8 mouse cellular contexts compared by ENCODE assay signal in the genomic region with DNA sequence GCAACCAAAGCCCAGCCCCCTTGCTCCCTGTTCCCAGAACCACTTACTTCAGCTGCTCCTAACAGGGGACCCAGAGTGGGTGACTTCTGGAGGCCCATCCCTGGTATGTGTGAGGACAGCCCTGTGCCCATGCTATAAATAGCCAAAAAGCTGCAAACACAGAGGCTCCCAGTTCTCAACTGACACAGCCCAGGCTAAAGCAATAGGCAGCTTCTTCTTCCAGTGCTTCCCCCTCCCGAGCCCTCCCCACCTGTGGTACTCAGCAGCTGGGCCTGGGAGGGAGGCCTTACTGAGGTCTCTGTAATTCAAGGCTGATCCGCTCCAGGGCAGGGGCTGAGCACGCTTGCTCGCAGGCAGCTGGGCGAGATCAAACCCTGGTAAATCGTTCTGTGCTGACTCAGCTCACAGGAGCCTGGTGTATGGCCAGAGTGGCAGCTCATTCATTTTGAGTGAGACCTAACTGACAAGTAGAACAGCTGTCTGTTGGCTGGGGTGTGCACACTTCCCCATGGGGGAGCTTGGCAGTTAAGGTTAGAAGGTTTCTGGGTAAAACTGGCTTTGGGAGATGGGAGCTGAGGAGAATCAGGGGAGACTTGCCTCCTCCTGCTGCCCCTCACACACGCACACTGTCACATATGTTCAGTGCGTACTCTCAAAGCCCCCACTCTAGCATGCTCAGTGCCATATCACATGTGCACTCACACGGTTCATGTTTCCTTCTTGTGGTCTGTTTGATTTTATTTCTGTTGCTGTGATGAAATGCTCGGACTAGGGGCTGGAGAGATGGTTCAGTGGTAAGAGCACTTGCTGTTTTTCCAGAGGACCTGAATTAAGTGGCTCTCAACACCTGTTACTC. TPM values are rescaled to one million over a fixed set of nuclear protein-coding genes. Genes with fewer than 3 reads are reported as not detected.
A peak's percentile ranks its signal among the peaks of the same experiment; 100 is the strongest.
DNase-seq lines count a peak whose midpoint lies in the region; ATAC-seq lines count a peak whose summit lies in the region.

No protein-coding gene starts in this region.

- no peak overlapping the region for H3K27ac ChIP-seq in forebrain, embryonic 14.5 days (ENCODE audit: low read depth, low read length)
- H3K27ac ChIP-seq in heart, embryonic 16.5 days (ENCODE audit: low read length): peak overlapping the region; percentile 88
- H3K27ac ChIP-seq in limb, embryonic 10.5 days: no peak overlapping the region
- no peak overlapping the region for H3K27ac ChIP-seq in midbrain, embryonic 15.5 days

- peaks cover 21% of the 10 kb centered on the region; the same call in 1 of the 2 replicates for H3K36me3 ChIP-seq in forebrain, embryonic 14.5 days (ENCODE audit: control insufficient read depth, insufficient read depth, low read length)
- no peaks in the 10 kb centered on the region for H3K36me3 ChIP-seq in heart, embryonic 16.5 days (ENCODE audit: control insufficient read depth, insufficient read depth)
- no peaks in the 10 kb centered on the region for H3K36me3 ChIP-seq in limb, embryonic 10.5 days
- H3K36me3 ChIP-seq in midbrain, embryonic 15.5 days (replicated peaks): peaks cover 10% of the 10 kb centered on the region; the same call in 1 of the 2 replicates

- peak; percentile 77 for ATAC-seq in forebrain, embryonic 14.5 days
- ATAC-seq in heart, embryonic 16.5 days (replicated peaks; ENCODE audit: extremely low read depth, insufficient read depth, low FRiP score): peak; percentile 90
- peak; percentile 59 for ATAC-seq in midbrain, embryonic 15.5 days (replicated peaks)

- H3K9me3 ChIP-seq in forebrain, embryonic 14.5 days (replicated peaks; ENCODE audit: control insufficient read depth, low read length): no peaks in the 10 kb centered on the region
- no peaks in the 10 kb centered on the region for H3K9me3 ChIP-seq in heart, embryonic 16.5 days (replicated peaks; ENCODE audit: control insufficient read depth, low read length)
- H3K9me3 ChIP-seq in limb, embryonic 10.5 days (replicated peaks): no peaks in the 10 kb centered on the region
- no peaks in the 10 kb centered on the region for H3K9me3 ChIP-seq in midbrain, embryonic 15.5 days

- no peak overlapping the region for H3K4me3 ChIP-seq in forebrain, embryonic 14.5 days (ENCODE audit: low read depth, low read length)
- no peak overlapping the region for H3K4me3 ChIP-seq in heart, embryonic 16.5 days (ENCODE audit: low read length)
- no peak overlapping the region for H3K4me3 ChIP-seq in limb, embryonic 10.5 days
- no peak overlapping the region for H3K4me3 ChIP-seq in midbrain, embryonic 15.5 days

- WGBS in forebrain, embryonic 14.5 days: 64% methylated on average over 10 of the region's 10 CpGs
- WGBS in heart, embryonic 16.5 days: 30% methylated on average over 10 of the region's 10 CpGs
- 57% methylated on average over 10 of the region's 10 CpGs for WGBS in limb, embryonic 10.5 days
- WGBS in midbrain, embryonic 15.5 days: 55% methylated on average over 10 of the region's 10 CpGs

- no peaks in the 10 kb centered on the region for H3K27me3 ChIP-seq in forebrain, embryonic 14.5 days (replicated peaks; ENCODE audit: control insufficient read depth, insufficient read depth, low read length)
- no peaks in the 10 kb centered on the region for H3K27me3 ChIP-seq in heart, embryonic 16.5 days (ENCODE audit: control insufficient read depth, insufficient read depth, low read length)
- no peaks in the 10 kb centered on the region for H3K27me3 ChIP-seq in limb, embryonic 10.5 days (ENCODE audit: low read depth, poor library complexity, severe bottlenecking)
- H3K27me3 ChIP-seq in midbrain, embryonic 15.5 days (replicated peaks): no peaks in the 10 kb centered on the region

- H3K4me2 ChIP-seq in forebrain, embryonic 14.5 days (ENCODE audit: low read length): no peak overlapping the region
- H3K4me2 ChIP-seq in heart, embryonic 16.5 days (ENCODE audit: low read depth, low read length): peak overlapping the region; percentile 32
- no peak overlapping the region for H3K4me2 ChIP-seq in midbrain, embryonic 15.5 days

- peak; percentile 4 for DNase-seq in B cell, adult 2 months
- DNase-seq in adipocyte (ENCODE audit: low spot score): peak; percentile 8
- DNase-seq in forebrain, embryonic 14.5 days (ENCODE audit: low spot score): peak; percentile 46
- DNase-seq in limb, embryonic 10.5 days (ENCODE audit: low spot score): peak; percentile 46
- peak; percentile 97 for DNase-seq in thymus, postnatal 0 days (ENCODE audit: low spot score)
- DNase-seq in ovary, postnatal 14 days (ENCODE audit: low spot score): no peak

- no peak overlapping the region for H3K9ac ChIP-seq in forebrain, embryonic 14.5 days (ENCODE audit: low read length)
- peak overlapping the region; percentile 56 for H3K9ac ChIP-seq in heart, embryonic 16.5 days (ENCODE audit: low read length)
- no peak overlapping the region for H3K9ac ChIP-seq in midbrain, embryonic 15.5 days

- H3K4me1 ChIP-seq in forebrain, embryonic 14.5 days (ENCODE audit: control insufficient read depth, insufficient read depth, low read length): peaks cover 9% of the 10 kb centered on the region
- peaks cover 38% of the 10 kb centered on the region for H3K4me1 ChIP-seq in heart, embryonic 16.5 days (ENCODE audit: control insufficient read depth, insufficient read depth, low read length)
- H3K4me1 ChIP-seq in limb, embryonic 10.5 days: peaks cover 8% of the 10 kb centered on the region; the same call in 1 of the 2 replicates
- peaks cover 8% of the 10 kb centered on the region for H3K4me1 ChIP-seq in midbrain, embryonic 15.5 days

RNA-seq across cellular contexts. Expression of gene Reep1, which starts 49.9 kb away (rescaled TPM):
- 167 and 200 TPM in 2 replicates for polyA plus RNA-seq in forebrain, embryonic 14.5 days (2014; fragmentation: Nextera tagmentation; extraction: Ambion mirVana)
- 20.3 and 20.9 TPM in 2 replicates for polyA plus RNA-seq in heart, embryonic 16.5 days (2015; fragmentation: Nextera tagmentation; extraction: Ambion mirVana)
- 7.3 and 7.8 TPM in 2 replicates for polyA plus RNA-seq in limb, embryonic 10.5 days (2016; fragmentation: Nextera tagmentation; extraction: Ambion mirVana)
- polyA plus RNA-seq in midbrain, embryonic 15.5 days (2015; fragmentation: Nextera tagmentation; extraction: Ambion mirVana): 303 and 331 TPM in 2 replicates
- 2.2 and 2.4 TPM in 2 replicates for polyA plus RNA-seq in thymus, postnatal 0 days (2015; fragmentation: Nextera tagmentation; extraction: Ambion mirVana)
